Mouse (Mus musculus): ENCODE measurements at regions not wholly inside any gene's neighbourhood (a gene's known extent, or its start where the extent isn't known, plus 50 kb on each side); places are given as distances from the start of the nearest gene placed in this dataset.
"Not testable (repeated sequence)": the region's sequence is repeated elsewhere in the genome, so short reads cannot be mapped to it uniquely, and the experiment has no call there.

- peak; percentile 47 to 56 for DNase-seq
Observed at GRCm38 (mm10) chr13:3035291-3035690, 502.6 kb upstream of the Gdi2 start.

- DNase-seq = peak; percentile 10 to 12
Observed at GRCm38 (mm10) chr13:3037010-3037409, 500.9 kb upstream of the Gdi2 start.

GRCm38 (mm10) chr13:3046381-3047105, 491.3 kb upstream of the Gdi2 start:
- peak; percentile 55 to 56 for DNase-seq

- not testable (repeated sequence) for DNase-seq
Observed at GRCm38 (mm10) chr13:3083480-3083879, 454.4 kb upstream of the Gdi2 start.

GRCm38 (mm10) chr13:3089971-3090370, 447.9 kb upstream of the Gdi2 start:
- DNase-seq = not testable (repeated sequence)

GRCm38 (mm10) chr13:3106543-3106942, 431.3 kb upstream of the Gdi2 start:
- not testable (repeated sequence) for DNase-seq

- peak; percentile 17 to 19 for DNase-seq
Observed at GRCm38 (mm10) chr13:3128150-3128549, 409.7 kb upstream of the Gdi2 start.

GRCm38 (mm10) chr13:3137281-3137680, 400.6 kb upstream of the Gdi2 start:
- DNase-seq = peak; percentile 21 to 38

- DNase-seq = peak; percentile 70 to 81
Observed at GRCm38 (mm10) chr13:3138698-3139097, 399.2 kb upstream of the Gdi2 start.

GRCm38 (mm10) chr13:3145513-3145912, 392.4 kb upstream of the Gdi2 start:
- DNase-seq = not testable (repeated sequence)
